ENCODE assay signal across 8 mouse cellular contexts in the genomic region with DNA sequence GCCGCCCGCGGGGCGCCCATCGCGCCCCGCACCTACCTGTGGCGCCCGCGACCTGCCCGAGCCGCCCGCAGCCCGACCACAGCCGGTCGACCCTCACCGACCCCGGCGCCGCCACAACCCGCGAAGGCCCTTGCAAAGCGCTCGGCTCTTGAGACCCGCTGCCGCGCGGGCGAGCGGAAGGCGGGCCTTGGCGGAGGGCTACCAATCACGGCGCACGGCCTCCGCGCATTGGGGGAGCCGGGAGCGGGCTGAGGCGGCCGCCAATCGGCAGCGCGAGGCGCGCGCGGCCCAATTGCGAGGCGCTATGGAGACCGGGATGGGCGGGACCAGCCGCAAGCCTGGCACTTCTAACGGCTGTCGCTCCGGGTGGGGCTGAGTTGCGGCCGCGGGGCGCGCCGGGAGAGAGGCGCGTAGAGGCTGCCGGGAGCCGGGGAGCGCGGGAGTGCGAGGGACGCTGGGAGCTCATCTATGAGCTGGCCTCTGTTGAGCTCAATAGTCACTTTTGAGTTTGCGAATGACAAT. TPM values are rescaled to one million over a fixed set of nuclear protein-coding genes. Genes with fewer than 3 reads are reported as not detected.
A peak's percentile ranks its signal among the peaks of the same experiment; 100 is the strongest.
DNase-seq lines count a peak whose midpoint lies in the region; ATAC-seq and TF ChIP-seq lines count a peak whose summit lies in the region.

TSS of gene Dgcr8 (minus strand) at position 180 of the 522 bp plus-strand sequence.

- peaks cover 41% of the 10 kb centered on the region for H3K79me2 ChIP-seq in MEL (ENCODE audit: control insufficient read depth, insufficient read depth, low read length, poor library complexity)

- peak within 1 kb of the TSS; percentile 85 for H3K4me2 ChIP-seq in forebrain, postnatal 0 days (ENCODE audit: low read depth)
- H3K4me2 ChIP-seq in lung, embryonic 15.5 days: peak within 1 kb of the TSS; percentile 91

- peak within 1 kb of the TSS; percentile 97 for H3K9ac ChIP-seq in MEL (ENCODE audit: control insufficient read depth, low read depth, low read length, poor library complexity, severe bottlenecking)
- peak within 1 kb of the TSS; percentile 92 for H3K9ac ChIP-seq in forebrain, postnatal 0 days
- peak within 1 kb of the TSS; percentile 96 for H3K9ac ChIP-seq in lung, embryonic 15.5 days

- TF ChIP-seq RAD21 in MEL (IDR thresholded peaks at IDR 0.05; ENCODE audit: low read depth, low read length): no peak

- H3K9me3 ChIP-seq in MEL (replicated peaks; ENCODE audit: insufficient read depth, low read length): no peaks in the 10 kb centered on the region
- H3K9me3 ChIP-seq in forebrain, postnatal 0 days (ENCODE audit: low read length): no peaks in the 10 kb centered on the region
- no peaks in the 10 kb centered on the region for H3K9me3 ChIP-seq in lung, embryonic 15.5 days

- 0 out of 4 replicates have a peak, but pooled peaks of 1 of the 2 experiments have one; percentile 29 for TF ChIP-seq EP300 in MEL (IDR thresholded peaks at IDR 0.05; ENCODE audit: low read depth in 1 of 2, low read length in 2 of 2)

- peak; percentile 66 to 76; a peak in 3 of 4 replicates for TF ChIP-seq POLR2A in MEL (IDR thresholded peaks at IDR 0.05; ENCODE audit: control insufficient read depth in 1 of 2, insufficient read depth in 1 of 2, low read depth in 1 of 2, low read length in 2 of 2, poor library complexity in 1 of 2)
- peak; percentile 60 for TF ChIP-seq POLR2A in cerebellum, adult 2 months (IDR thresholded peaks at IDR 0.05; ENCODE audit: borderline replicate concordance, insufficient read depth, low read length)

- H3K27ac ChIP-seq in MEL (ENCODE audit: control insufficient read depth, low read depth, low read length): peak within 1 kb of the TSS; percentile 93
- H3K27ac ChIP-seq in cerebellum, adult 2 months (ENCODE audit: insufficient read depth, low read length): peak within 1 kb of the TSS; percentile 14; the same call in 1 of the 2 replicates
- H3K27ac ChIP-seq in forebrain, postnatal 0 days (ENCODE audit: low read depth, low read length): peak within 1 kb of the TSS; percentile 91
- peak within 1 kb of the TSS; percentile 95 for H3K27ac ChIP-seq in lung, embryonic 15.5 days

- H3K4me3 ChIP-seq in MEL (ENCODE audit: control insufficient read depth in 1 of 2, insufficient read depth in 1 of 2, low read depth in 2 of 2, low read length in 2 of 2): peak within 1 kb of the TSS; percentile 78 to 82
- peak within 1 kb of the TSS; percentile 82 for H3K4me3 ChIP-seq in cerebellum, adult 2 months (replicated peaks; ENCODE audit: insufficient read depth, low read depth, low read length)
- H3K4me3 ChIP-seq in forebrain, postnatal 0 days (ENCODE audit: low read depth, low read length): peak within 1 kb of the TSS; percentile 79
- H3K4me3 ChIP-seq in lung, embryonic 15.5 days: peak within 1 kb of the TSS; percentile 94

- no peaks in the 10 kb centered on the region for H3K27me3 ChIP-seq in MEL (ENCODE audit: control insufficient read depth in 1 of 2, insufficient read depth in 2 of 2, low read length in 2 of 2)
- H3K27me3 ChIP-seq in cerebellum, adult 2 months (ENCODE audit: control insufficient read depth, insufficient read depth, low read length): no peaks in the 10 kb centered on the region
- H3K27me3 ChIP-seq in forebrain, postnatal 0 days (ENCODE audit: insufficient read depth, low read length): no peaks in the 10 kb centered on the region
- H3K27me3 ChIP-seq in lung, embryonic 15.5 days: no peaks in the 10 kb centered on the region

- ATAC-seq in forebrain, postnatal 0 days: peak; percentile 99
- peak; percentile 100 for ATAC-seq in lung, embryonic 15.5 days (ENCODE audit: borderline replicate concordance, extremely low read depth, low FRiP score, low TSS enrichment)

- H3K36me3 ChIP-seq in MEL (ENCODE audit: control insufficient read depth in 1 of 2, insufficient read depth in 2 of 2, low read length in 2 of 2): peaks cover 12 to 17% of the 10 kb centered on the region in 2 experiments
- peaks cover 9% of the 10 kb centered on the region for H3K36me3 ChIP-seq in forebrain, postnatal 0 days (ENCODE audit: insufficient read depth)
- peaks cover 17% of the 10 kb centered on the region for H3K36me3 ChIP-seq in lung, embryonic 15.5 days

- DNase-seq in MEL (ENCODE audit: low read depth, low spot score): peak; percentile 98
- DNase-seq in cerebellum, adult 2 months: peak; percentile 98 to 99
- DNase-seq in forebrain, postnatal 0 days: peak; percentile 99
- DNase-seq in heart, postnatal 4 days: peak; percentile 98
- DNase-seq in layer of hippocampus, adult 8-10 months (ENCODE audit: low spot score in 2 of 2): peak; percentile 96 to 98
- DNase-seq in ovary, adult 18-20 months (ENCODE audit: low spot score): peak; percentile 97
- DNase-seq in thymus, postnatal 0 days (ENCODE audit: low spot score): peak; percentile 99

- peaks cover 13% of the 10 kb centered on the region in 2 experiments; a peak in 3 of 4 replicates for H3K4me1 ChIP-seq in MEL (ENCODE audit: control insufficient read depth in 1 of 2, insufficient read depth in 2 of 2, low read length in 2 of 2)
- H3K4me1 ChIP-seq in cerebellum, adult 2 months (ENCODE audit: control insufficient read depth, insufficient read depth, low read length): peaks cover 11% of the 10 kb centered on the region
- peaks cover 15% of the 10 kb centered on the region for H3K4me1 ChIP-seq in forebrain, postnatal 0 days (ENCODE audit: insufficient read depth)
- peaks cover 22% of the 10 kb centered on the region for H3K4me1 ChIP-seq in lung, embryonic 15.5 days

- TF ChIP-seq CTCF in MEL (IDR thresholded peaks at IDR 0.05 in 2 of 3, conservative IDR thresholded peaks at IDR 0.05 in 1 of 3; ENCODE audit: control insufficient read depth in 1 of 3, insufficient read depth in 1 of 3, low read depth in 2 of 3, low read length in 3 of 3, poor library complexity in 1 of 3, severe bottlenecking in 1 of 3): 0 out of 6 replicates have a peak, but pooled peaks of 1 of the 3 experiments have one; percentile 0
- no peak for TF ChIP-seq CTCF in cerebellum, adult 2 months (IDR thresholded peaks at IDR 0.05; ENCODE audit: borderline replicate concordance, insufficient read depth, low read depth, low read length)
- TF ChIP-seq CTCF in forebrain, postnatal 0 days (IDR thresholded peaks at IDR 0.05; ENCODE audit: low read depth): no peak

- WGBS in cerebellum, adult 2 months: under 1% methylated on average over 68 of the region's 71 CpGs
- 2% methylated on average over 70 of the region's 71 CpGs for WGBS in forebrain, postnatal 0 days
- under 1% methylated on average over 59 of the region's 71 CpGs for WGBS in lung, embryonic 15.5 days

TF ChIP-seq in MEL, 35 proteins besides CTCF, POLR2A, EP300 and RAD21 (continues in another document):
- TF ChIP-seq POLR2AphosphoS2 (IDR thresholded peaks at IDR 0.05; ENCODE audit: low read length) (no peak), E2F4 (IDR thresholded peaks at IDR 0.05; ENCODE audit: borderline replicate concordance, low read depth, low read length) (peak; percentile 82; the same call in 1 of the 2 replicates), TBP (IDR thresholded peaks at IDR 0.05; ENCODE audit: low read depth, low read length) (0 out of 2 replicates have a peak, but pooled peaks have one; percentile 40), MAX (IDR thresholded peaks at IDR 0.05; ENCODE audit: low read length) (no peak), RCOR1 (IDR thresholded peaks at IDR 0.05; ENCODE audit: low read depth, low read length) (no peak), MEF2A (IDR thresholded peaks at IDR 0.05; ENCODE audit: extremely low read depth, insufficient replicate concordance, low read depth, low read length, poor library complexity, severe bottlenecking) (peak; percentile 26; the same call in 1 of the 2 replicates), CHD2 (IDR thresholded peaks at IDR 0.05; ENCODE audit: low read length) (no peak), SIN3A (IDR thresholded peaks at IDR 0.05; ENCODE audit: low read length) (no peak), ELF1 (IDR thresholded peaks at IDR 0.05; ENCODE audit: low read depth, low read length) (peak; percentile 44; the same call in 1 of the 2 replicates), KAT2A (conservative IDR thresholded peaks at IDR 0.05; ENCODE audit: low read depth, low read length) (peak; percentile 56; the same call in 1 of the 2 replicates), ZMIZ1 (IDR thresholded peaks at IDR 0.05; ENCODE audit: low read depth, low read length) (0 out of 2 replicates have a peak, but pooled peaks have one; percentile 16), GATA1 (IDR thresholded peaks at IDR 0.05; ENCODE audit: low read depth, low read length) (no peak), ZC3H11A (IDR thresholded peaks at IDR 0.05; ENCODE audit: low read depth, low read length) (no peak), POLR2AphosphoS5 (IDR thresholded peaks at IDR 0.05; ENCODE audit: borderline replicate concordance, low read depth, low read length) (no peak), ETS1 (IDR thresholded peaks at IDR 0.05; ENCODE audit: low read depth, low read length) (no peak), USF2 (IDR thresholded peaks at IDR 0.05; ENCODE audit: borderline replicate concordance in 1 of 2, insufficient read depth in 1 of 2, low read depth in 1 of 2, low read length in 2 of 2) (no peak), MYC (IDR thresholded peaks at IDR 0.05; ENCODE audit: low read depth, low read length) (no peak), USF1 (IDR thresholded peaks at IDR 0.05; ENCODE audit: low read depth, low read length) (no peak), BHLHE40 (IDR thresholded peaks at IDR 0.05; ENCODE audit: borderline replicate concordance, low read depth, low read length) (no peak), ZKSCAN1 (IDR thresholded peaks at IDR 0.05; ENCODE audit: low read depth, low read length) (no peak), MAFK (IDR thresholded peaks at IDR 0.05; ENCODE audit: borderline replicate concordance, low read depth, low read length) (no peak), MAZ (IDR thresholded peaks at IDR 0.05; ENCODE audit: low read depth, low read length) (peak; percentile 69; the same call in 1 of the 2 replicates), UBTF (IDR thresholded peaks at IDR 0.05; ENCODE audit: borderline replicate concordance, insufficient read depth, low read depth, low read length) (no peak; the same call in 1 of the 2 replicates)

RNA-seq across cellular contexts. Expression of gene Dgcr8, which starts in this region (rescaled TPM):
- 40.3 and 40.6 TPM in 2 replicates for total RNA-seq in MEL (2012; rRNA removed)
- polyA plus RNA-seq in MEL (2012; ENCODE audit: insufficient read depth in 1 of 2, insufficient read length in 2 of 2, low read depth in 1 of 2, low replicate concordance in 2 of 2, missing spikeins in 1 of 2): 10 to 100 TPM in 1 of 2 experiments, not detected in 1; 39.6 TPM
- 56.0 and 57.7 TPM in 2 replicates for polyA plus RNA-seq in cerebellum, adult 2 months (2012; rRNA removed)
- total RNA-seq in forebrain, postnatal 0 days (2014; rRNA removed): 38.5 and 47.6 TPM in 2 replicates
- 18.5 and 24.5 TPM in 2 replicates for polyA plus RNA-seq in forebrain, postnatal 0 days (2015; fragmentation: Nextera tagmentation; extraction: Ambion mirVana)
- total RNA-seq in heart, postnatal 4 days (2021): 10 to 100 TPM; 33.0 to 40.3 TPM
- total RNA-seq in layer of hippocampus, adult 8-10 months (2022): 10 to 100 TPM; 40.5 to 65.1 (median 46.7) TPM
- polyA plus RNA-seq in lung, embryonic 15.5 days (2015; fragmentation: Nextera tagmentation; extraction: Ambion mirVana): 28.5 and 32.2 TPM in 2 replicates
- polyA plus RNA-seq in thymus, postnatal 0 days (2015; fragmentation: Nextera tagmentation; extraction: Ambion mirVana): 25.1 and 27.8 TPM in 2 replicates

Comparison
In these comparisons a context has a peak if more than half of its experiments do, and no peak if none do; other contexts are left out.
1. Peak in every context shown above with its lines: DNase-seq, ATAC-seq, H3K4me3 ChIP-seq and H3K27ac ChIP-seq.
2. H3K27ac ChIP-seq: peak in every context shown above with its lines; median percentile 95 in lung, embryonic 15.5 days; 93 in MEL; 91 in forebrain, postnatal 0 days; 14 in cerebellum, adult 2 months.